Mouse (Mus musculus) urinary bladder, postnatal 25 days (tissue): ENCODE measurements at regions not wholly inside any gene's neighbourhood (a gene's known extent, or its start where the extent isn't known, plus 50 kb on each side); places are given as distances from the start of the nearest gene placed in this dataset.

Experiments
- DNase-seq: peaks from one replicate; pipeline ENCODE4 v3.0.0; 2022; ENCODE audit warnings: low spot score

GRCm38 (mm10) chr10:87732658-87733057 lies 125.4 kb upstream of the Igf1 start:
- no peak for DNase-seq

GRCm38 (mm10) chr10:87733241-87733640 lies 124.8 kb upstream of the Igf1 start:
- DNase-seq = no peak

GRCm38 (mm10) chr10:87740323-87740722 lies 117.7 kb upstream of the Igf1 start:
- DNase-seq = no peak

- no peak for DNase-seq
Measured at GRCm38 (mm10) chr10:87742766-87743165, 115.3 kb upstream of the Igf1 start.

- no peak for DNase-seq
Measured at GRCm38 (mm10) chr10:87747846-87748552, 110.1 kb upstream of the Igf1 start.

GRCm38 (mm10) chr10:87748631-87749193 lies 109.4 kb upstream of the Igf1 start:
- no peak for DNase-seq

GRCm38 (mm10) chr10:87750321-87750720 lies 107.7 kb upstream of the Igf1 start:
- DNase-seq = no peak

- DNase-seq = no peak
Measured at GRCm38 (mm10) chr10:87750972-87751371, 107.1 kb upstream of the Igf1 start.

- DNase-seq = no peak
Measured at GRCm38 (mm10) chr10:87752117-87752516, 105.9 kb upstream of the Igf1 start.

GRCm38 (mm10) chr10:87753483-87753882 lies 104.6 kb upstream of the Igf1 start:
- DNase-seq = no peak

GRCm38 (mm10) chr10:87761528-87762030 lies 96.5 kb upstream of the Igf1 start:
- DNase-seq = no peak

GRCm38 (mm10) chr10:87787521-87787920 lies 70.5 kb upstream of the Igf1 start:
- peak; percentile 25 for DNase-seq

- no peak for DNase-seq
Measured at GRCm38 (mm10) chr10:87792346-87792745, 65.7 kb upstream of the Igf1 start.

- DNase-seq = no peak
Measured at GRCm38 (mm10) chr10:87803936-87804791, 53.9 kb upstream of the Igf1 start.

- no peak for DNase-seq
Measured at GRCm38 (mm10) chr10:87804792-87805082, 53.3 kb upstream of the Igf1 start.
